9 mouse cellular contexts compared by ENCODE assay signal in the genomic region with DNA sequence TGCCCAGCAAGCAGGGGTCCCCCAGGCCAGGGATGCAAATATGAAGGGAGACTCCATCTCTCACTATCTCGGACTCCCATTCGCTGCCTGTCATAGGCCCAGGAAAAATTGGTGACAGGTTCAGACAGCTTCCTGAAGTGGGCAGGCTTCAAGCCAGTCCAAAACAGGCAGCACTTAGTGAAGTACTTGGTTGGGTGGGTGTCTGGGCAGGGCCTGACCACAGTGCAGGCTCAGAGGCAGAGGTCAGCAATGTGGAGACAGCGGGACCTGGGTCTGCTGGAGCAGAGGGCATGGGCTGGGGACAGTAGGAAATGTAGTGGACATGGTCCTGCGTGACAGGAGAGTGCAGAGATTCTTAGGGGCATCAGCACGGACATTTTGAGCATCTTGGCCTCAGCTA. TPM values are rescaled to one million over a fixed set of nuclear protein-coding genes. Genes with fewer than 3 reads are reported as not detected.
DNase-seq lines count a peak whose midpoint lies in the region; ATAC-seq lines count a peak whose summit lies in the region.
"Had no signal": no experiment of that assay in that cellular context is flagged by ENCODE, and none has a peak within 500 bp of the region (broad histone marks: within the 10 kb centered on the region; RNA-seq: fewer than 3 reads in every experiment).

No protein-coding gene starts in this region.

- intact Hi-C loops in heart, postnatal 36 days (cut with DNase I), result loop anchor here (5.0 kb wide), 1 partner anchor 261 kb away; no protein-coding TSS in a partner anchor

- H3K36me3 ChIP-seq in embryonic facial prominence, embryonic 12.5 days, result peaks cover 49% of the 10 kb centered on the region
- H3K36me3 ChIP-seq in intestine, embryonic 15.5 days, result peaks cover 19% of the 10 kb centered on the region
- H3K36me3 ChIP-seq in midbrain, embryonic 12.5 days, result peaks cover 40% of the 10 kb centered on the region

- peaks cover 48% of the 10 kb centered on the region for H3K4me1 ChIP-seq in embryonic facial prominence, embryonic 12.5 days
- H3K4me1 ChIP-seq in intestine, embryonic 15.5 days (replicated peaks), result peaks cover 51% of the 10 kb centered on the region
- peaks cover 62% of the 10 kb centered on the region for H3K4me1 ChIP-seq in midbrain, embryonic 12.5 days

- H3K9ac ChIP-seq in embryonic facial prominence, embryonic 12.5 days, result peak overlapping the region; percentile 95
- H3K9ac ChIP-seq in intestine, embryonic 15.5 days, result peak overlapping the region; percentile 92
- peak overlapping the region; percentile 51; the same call in 1 of the 2 replicates for H3K9ac ChIP-seq in midbrain, embryonic 12.5 days (replicated peaks)

- ATAC-seq in embryonic facial prominence, embryonic 12.5 days (ENCODE audit: insufficient number of reproducible peaks, insufficient read depth, low FRiP score, low TSS enrichment), result no peak
- no peak for ATAC-seq in intestine, embryonic 15.5 days
- ATAC-seq in midbrain, embryonic 12.5 days (ENCODE audit: low FRiP score, low read depth), result no peak
- ATAC-seq in frontal cortex, adult (ENCODE audit: low TSS enrichment), result no peak

- no peaks in the 10 kb centered on the region for H3K9me3 ChIP-seq in embryonic facial prominence, embryonic 12.5 days
- H3K9me3 ChIP-seq in intestine, embryonic 15.5 days, result no peaks in the 10 kb centered on the region
- H3K9me3 ChIP-seq in midbrain, embryonic 12.5 days, result no peaks in the 10 kb centered on the region

- H3K4me3 ChIP-seq in embryonic facial prominence, embryonic 12.5 days, result peak overlapping the region; percentile 95
- H3K4me3 ChIP-seq in intestine, embryonic 15.5 days (replicated peaks), result peak overlapping the region; percentile 87
- peak overlapping the region; percentile 94 for H3K4me3 ChIP-seq in midbrain, embryonic 12.5 days

- H3K4me2 ChIP-seq in embryonic facial prominence, embryonic 12.5 days (replicated peaks), result peak overlapping the region; percentile 94
- H3K4me2 ChIP-seq in intestine, embryonic 15.5 days (replicated peaks), result peak overlapping the region; percentile 96
- peak overlapping the region; percentile 100 for H3K4me2 ChIP-seq in midbrain, embryonic 12.5 days (replicated peaks)

- WGBS in embryonic facial prominence, embryonic 12.5 days, result 66% methylated on average over 5 of the region's 5 CpGs
- 72% methylated on average over 5 of the region's 5 CpGs for WGBS in intestine, embryonic 15.5 days
- WGBS in midbrain, embryonic 12.5 days, result 92% methylated on average over 5 of the region's 5 CpGs

- peak overlapping the region; percentile 61 for H3K27ac ChIP-seq in embryonic facial prominence, embryonic 12.5 days
- peak overlapping the region; percentile 57 for H3K27ac ChIP-seq in intestine, embryonic 15.5 days
- H3K27ac ChIP-seq in midbrain, embryonic 12.5 days (replicated peaks), result no peak overlapping the region

- DNase-seq in heart, adult 11 months, result peak; percentile 95
- no peak for DNase-seq in heart, postnatal 36 days
- DNase-seq in cerebellum, postnatal 36 days, result no peak
- DNase-seq in urinary bladder, adult 2 months (ENCODE audit: low spot score), result no peak
- DNase-seq: cerebellum, adult 8-10 months had no signal

- no peaks in the 10 kb centered on the region for H3K27me3 ChIP-seq in embryonic facial prominence, embryonic 12.5 days
- H3K27me3 ChIP-seq in intestine, embryonic 15.5 days (replicated peaks), result no peaks in the 10 kb centered on the region
- peaks cover 12% of the 10 kb centered on the region for H3K27me3 ChIP-seq in midbrain, embryonic 12.5 days

RNA-seq across cellular contexts. Expression of gene Pcnx3, which starts 2.9 kb away (rescaled TPM):
- 10 to 100 TPM; 15.7 to 16.8 TPM for total RNA-seq in heart, postnatal 36 days (2021)
- polyA plus RNA-seq in embryonic facial prominence, embryonic 12.5 days (2016; fragmentation: Nextera tagmentation; extraction: Ambion mirVana), result 33.1 and 37.9 TPM in 2 replicates
- 16.3 and 16.8 TPM in 2 replicates for polyA plus RNA-seq in intestine, embryonic 15.5 days (2015; fragmentation: Nextera tagmentation; extraction: Ambion mirVana)
- 34.1 and 37.4 TPM in 2 replicates for polyA plus RNA-seq in midbrain, embryonic 12.5 days (2016; fragmentation: Nextera tagmentation; extraction: Ambion mirVana)
- polyA plus RNA-seq in urinary bladder, adult 2 months (2012; rRNA removed), result 40.5 and 53.5 TPM in 2 replicates

RNA-seq across cellular contexts. Expression of gene Map3k11, which starts 3.1 kb away (rescaled TPM):
- total RNA-seq in heart, postnatal 36 days (2021), result 10 to 100 TPM; 26.0 to 29.5 TPM
- 24.7 and 26.0 TPM in 2 replicates for polyA plus RNA-seq in embryonic facial prominence, embryonic 12.5 days (2016; fragmentation: Nextera tagmentation; extraction: Ambion mirVana)
- polyA plus RNA-seq in intestine, embryonic 15.5 days (2015; fragmentation: Nextera tagmentation; extraction: Ambion mirVana), result 33.7 and 36.3 TPM in 2 replicates
- 25.4 and 26.2 TPM in 2 replicates for polyA plus RNA-seq in midbrain, embryonic 12.5 days (2016; fragmentation: Nextera tagmentation; extraction: Ambion mirVana)
- 19.9 and 22.0 TPM in 2 replicates for polyA plus RNA-seq in urinary bladder, adult 2 months (2012; rRNA removed)

RNA-seq across cellular contexts. Expression of gene Kcnk7, which starts 12.6 kb away (rescaled TPM):
- total RNA-seq in heart, postnatal 36 days (2021), result not detected
- polyA plus RNA-seq in embryonic facial prominence, embryonic 12.5 days (2016; fragmentation: Nextera tagmentation; extraction: Ambion mirVana), result 0.24 TPM in 1 of 2 replicates, not detected in the other
- 0.29 and 0.43 TPM in 2 replicates for polyA plus RNA-seq in intestine, embryonic 15.5 days (2015; fragmentation: Nextera tagmentation; extraction: Ambion mirVana)
- 0.36 TPM in 1 of 2 replicates, not detected in the other for polyA plus RNA-seq in midbrain, embryonic 12.5 days (2016; fragmentation: Nextera tagmentation; extraction: Ambion mirVana)
- 0.13 and 0.25 TPM in 2 replicates for polyA plus RNA-seq in urinary bladder, adult 2 months (2012; rRNA removed)

RNA-seq across cellular contexts. Expression of gene Sipa1, which starts 28.1 kb away (rescaled TPM):
- total RNA-seq in heart, postnatal 36 days (2021), result 10 to 100 TPM; 19.5 to 29.0 TPM
- polyA plus RNA-seq in embryonic facial prominence, embryonic 12.5 days (2016; fragmentation: Nextera tagmentation; extraction: Ambion mirVana), result 27.0 and 28.7 TPM in 2 replicates
- 21.5 and 23.8 TPM in 2 replicates for polyA plus RNA-seq in intestine, embryonic 15.5 days (2015; fragmentation: Nextera tagmentation; extraction: Ambion mirVana)
- 18.8 and 20.6 TPM in 2 replicates for polyA plus RNA-seq in midbrain, embryonic 12.5 days (2016; fragmentation: Nextera tagmentation; extraction: Ambion mirVana)
- polyA plus RNA-seq in urinary bladder, adult 2 months (2012; rRNA removed), result 17.3 and 19.6 TPM in 2 replicates

RNA-seq across cellular contexts. Expression of gene Ehbp1l1, which starts 34.5 kb away (rescaled TPM):
- 100 to 1,000 TPM; 135 to 136 TPM for total RNA-seq in heart, postnatal 36 days (2021)
- polyA plus RNA-seq in embryonic facial prominence, embryonic 12.5 days (2016; fragmentation: Nextera tagmentation; extraction: Ambion mirVana), result 14.4 TPM in 2 replicates
- 38.6 and 40.1 TPM in 2 replicates for polyA plus RNA-seq in intestine, embryonic 15.5 days (2015; fragmentation: Nextera tagmentation; extraction: Ambion mirVana)
- 8.2 and 9.1 TPM in 2 replicates for polyA plus RNA-seq in midbrain, embryonic 12.5 days (2016; fragmentation: Nextera tagmentation; extraction: Ambion mirVana)
- polyA plus RNA-seq in urinary bladder, adult 2 months (2012; rRNA removed), result 97.4 and 116 TPM in 2 replicates
